Mouse (Mus musculus): ENCODE data around the gene Mrvi1.

DNA sequence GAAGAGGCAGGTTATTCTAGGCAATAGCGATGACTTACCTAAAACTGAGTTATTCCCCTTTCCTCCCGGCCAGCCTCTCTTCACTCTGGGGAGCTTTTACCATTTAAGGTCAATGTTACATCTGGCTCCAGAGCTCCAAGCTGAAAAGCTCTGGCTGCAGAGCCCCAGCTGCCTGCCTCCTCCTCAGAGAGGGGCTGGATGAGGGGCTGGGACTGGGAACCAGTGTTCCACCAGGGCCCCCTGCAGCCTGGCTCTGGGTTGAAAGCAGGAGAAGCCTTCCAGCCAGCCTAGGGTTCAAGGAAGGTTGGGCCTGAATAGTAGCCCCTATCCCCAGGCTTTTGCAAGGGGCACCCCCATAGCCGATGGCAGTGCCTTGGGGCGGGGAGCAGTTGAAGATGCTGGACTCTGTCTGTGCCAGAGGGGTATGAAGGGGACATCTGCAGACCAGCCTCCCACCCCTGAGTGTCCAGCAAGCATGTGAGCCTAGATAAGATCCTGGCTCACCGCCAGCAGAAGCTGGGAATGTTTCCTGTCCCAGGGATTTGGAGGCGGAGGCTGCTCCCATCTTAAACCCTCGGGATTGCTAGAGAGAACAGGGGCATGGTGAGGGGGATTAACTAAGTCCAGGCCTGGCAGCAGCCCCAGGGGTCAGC, at the start of gene Mrvi1:
- TF ChIP-seq POLR2A (IDR thresholded peaks at IDR 0.05; ENCODE audit: low read depth, low read length), result peak; percentile 21; the same call in 1 of the 2 replicates
- TF ChIP-seq CTCF (IDR thresholded peaks at IDR 0.05; ENCODE audit: borderline replicate concordance, insufficient read depth, low read length), result no peak

Data from embryonic fibroblast, embryonic 13.5 days (primary cell).